Mouse (Mus musculus): ENCODE results near the gene Rnaseh2b.

- no peak for TF ChIP-seq CTCF (IDR thresholded peaks at IDR 0.05; ENCODE audit: control insufficient read depth, insufficient read depth, insufficient read length)
- TF ChIP-seq MYOG (IDR thresholded peaks at IDR 0.05; ENCODE audit: control insufficient read depth, extremely low read depth, insufficient read length), result no peak
- TF ChIP-seq USF1 (IDR thresholded peaks at IDR 0.05; ENCODE audit: low read depth), result no peak
- TF ChIP-seq MYOD1 (IDR thresholded peaks at IDR 0.05; ENCODE audit: control insufficient read depth, insufficient read length, low read depth), result no peak
- no peak for TF ChIP-seq MAX (IDR thresholded peaks at IDR 0.05)
- no peak for TF ChIP-seq FOSL1 (IDR thresholded peaks at IDR 0.05; ENCODE audit: insufficient read depth, low read length, poor library complexity, severe bottlenecking)
These were observed 100.4 kb downstream of the Rnaseh2b start for GRCm38 (mm10) chr14:62392754-62393153.

All from C2C12 (cell line).